Mouse (Mus musculus) urinary bladder, adult 2 months (tissue): ENCODE results near the gene Mrfap1. TPM values are rescaled to one million over a fixed set of nuclear protein-coding genes. Genes with fewer than 3 reads are reported as not detected.

Experiments
- DNase-seq: peaks from one replicate; pipeline ENCODE4 v3.0.0; 2022; ENCODE audit warnings: low spot score
- polyA plus RNA-seq: library from polyadenylated mRNA; depleted of rRNA; stranded (reverse); fragments of >200 nt; gene quantifications from 2 replicates; pipeline ENCODE4 v1.2.3, GENCODE M21; 2012; rRNA removed

Gene Mrfap1
- polyA plus RNA-seq, 1 experiment: 181 TPM

DNA sequence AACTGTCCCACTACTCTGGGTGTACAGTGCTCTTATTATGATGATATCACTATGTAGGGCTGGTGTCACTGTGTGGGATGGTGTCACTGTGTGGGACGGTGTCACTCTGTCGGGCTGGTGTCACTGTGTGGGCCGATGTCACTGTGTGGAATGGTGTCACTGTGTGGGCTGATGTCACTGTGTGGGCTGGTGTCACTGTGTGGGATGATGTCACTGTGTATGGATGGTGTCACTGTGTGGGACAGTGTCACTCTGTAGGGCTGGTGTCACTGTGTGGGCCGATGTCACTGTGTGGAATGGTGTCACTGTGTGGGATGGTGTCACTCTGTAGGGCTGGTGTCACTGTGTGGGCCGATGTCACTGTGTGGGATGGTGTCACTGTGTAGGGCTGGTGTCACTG, 10.5 kb downstream of the Mrfap1 start:
- no peak for DNase-seq

- no peak for DNase-seq
Observed at GRCm38 (mm10) chr5:36779512-36779911, 17.1 kb downstream of the Mrfap1 start.

DNA sequence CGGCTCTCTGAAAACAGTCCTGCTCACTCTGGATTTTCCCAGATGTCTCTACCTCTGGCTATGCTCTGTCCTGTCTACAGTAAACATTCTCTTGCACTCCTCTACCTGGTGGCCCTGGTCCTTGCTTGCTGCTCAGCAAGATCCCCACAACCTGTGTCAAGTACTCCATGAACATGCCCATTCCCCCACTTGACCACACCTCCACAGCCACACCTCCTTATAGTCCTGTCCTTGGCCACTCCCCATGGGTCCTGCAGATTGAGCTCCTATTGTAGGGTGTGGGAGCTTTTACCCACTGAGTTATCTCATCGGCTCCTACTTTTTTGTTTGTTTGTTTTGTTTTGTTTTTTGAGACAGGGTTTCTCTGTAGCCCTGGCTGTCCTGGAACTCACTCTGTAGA, 17.7 kb downstream of the Mrfap1 start:
- no peak for DNase-seq

- no peak for DNase-seq
Observed at GRCm38 (mm10) chr5:36777186-36777585, 19.4 kb downstream of the Mrfap1 start.

- no peak for DNase-seq
Observed at GRCm38 (mm10) chr5:36776021-36776575, 20.5 kb downstream of the Mrfap1 start.

- no peak for DNase-seq
Observed at GRCm38 (mm10) chr5:36775317-36775716, 21.3 kb downstream of the Mrfap1 start.

DNA sequence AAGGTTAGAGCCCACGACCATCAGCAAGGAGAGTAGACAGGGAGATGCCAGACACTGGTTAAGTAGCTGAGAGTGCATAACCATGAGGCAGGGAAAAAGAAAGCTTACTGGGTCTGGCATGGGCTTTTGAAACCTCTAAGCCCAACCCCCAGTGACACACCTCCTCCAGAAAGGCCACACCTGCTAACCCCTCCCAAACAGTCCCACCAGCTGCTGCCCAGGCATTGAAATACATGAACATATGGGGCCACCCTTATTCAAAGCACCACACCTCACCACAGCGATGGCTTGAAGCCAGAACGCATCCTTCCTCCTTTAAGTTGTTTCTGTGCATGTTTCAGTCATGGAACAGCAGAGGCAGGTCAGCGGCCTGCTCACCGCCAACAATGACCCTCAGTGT, 24.0 kb downstream of the Mrfap1 start:
- DNase-seq: no peak

- no peak for DNase-seq
Observed at GRCm38 (mm10) chr5:36769603-36770002, 27.0 kb downstream of the Mrfap1 start.

DNA sequence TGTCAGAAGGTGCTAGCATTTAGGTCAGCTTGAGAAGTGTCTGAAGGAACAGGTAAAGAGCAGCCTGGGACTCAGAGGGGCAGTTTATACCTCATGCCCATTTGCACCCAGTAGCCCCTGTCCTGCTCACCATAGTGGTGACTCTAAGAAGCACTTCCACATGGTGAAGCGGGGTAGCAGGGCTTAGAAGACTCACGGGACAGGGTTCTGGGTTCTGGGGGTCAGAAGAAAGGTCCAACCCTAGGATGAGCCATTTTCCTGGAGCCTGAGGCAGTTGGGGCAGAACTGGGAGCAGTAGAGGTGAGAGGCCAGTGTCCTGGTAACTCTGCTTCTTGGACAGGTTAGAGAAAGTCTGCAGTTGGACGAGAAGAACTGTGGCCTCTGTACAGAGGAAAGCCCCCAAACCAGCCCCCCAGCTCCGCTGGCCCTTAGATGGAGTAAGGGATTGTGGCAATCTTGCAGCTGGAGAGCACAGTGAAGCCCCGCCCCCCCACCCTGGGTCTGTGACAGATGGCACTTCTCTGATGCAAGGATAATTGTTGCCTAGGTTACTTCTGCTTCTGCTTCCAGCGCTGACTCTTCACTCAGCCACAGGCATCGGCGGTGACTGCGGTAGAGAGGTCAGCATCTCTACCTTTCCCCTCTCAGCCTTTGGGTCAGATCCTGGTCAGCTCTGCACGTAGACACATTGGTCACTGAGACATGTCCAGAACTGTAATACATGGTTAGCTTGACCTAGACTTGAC, 29.4 kb downstream of the Mrfap1 start:
- DNase-seq: no peak

GRCm38 (mm10) chr5:36759848-36760247, 36.7 kb downstream of the Mrfap1 start:
- no peak for DNase-seq

DNA sequence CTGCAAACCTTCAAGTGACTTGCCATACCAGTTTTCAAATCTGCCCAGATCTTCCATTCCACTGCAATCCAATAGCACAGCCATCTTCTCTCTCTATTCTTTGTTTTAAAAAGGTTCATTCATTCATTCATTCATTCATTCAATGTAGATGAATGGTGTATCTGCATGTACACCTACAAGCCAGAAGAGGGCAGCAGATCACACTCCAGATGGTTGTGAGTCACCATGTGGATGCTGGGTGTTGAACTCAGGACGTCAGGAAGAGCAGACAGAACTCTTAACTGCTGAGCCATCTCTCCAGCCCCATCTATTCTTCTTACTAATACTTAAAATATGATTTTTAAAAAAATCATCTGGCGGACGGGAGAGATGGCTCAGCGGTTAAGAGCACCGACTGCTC, 39.5 kb downstream of the Mrfap1 start:
- no peak for DNase-seq

DNA sequence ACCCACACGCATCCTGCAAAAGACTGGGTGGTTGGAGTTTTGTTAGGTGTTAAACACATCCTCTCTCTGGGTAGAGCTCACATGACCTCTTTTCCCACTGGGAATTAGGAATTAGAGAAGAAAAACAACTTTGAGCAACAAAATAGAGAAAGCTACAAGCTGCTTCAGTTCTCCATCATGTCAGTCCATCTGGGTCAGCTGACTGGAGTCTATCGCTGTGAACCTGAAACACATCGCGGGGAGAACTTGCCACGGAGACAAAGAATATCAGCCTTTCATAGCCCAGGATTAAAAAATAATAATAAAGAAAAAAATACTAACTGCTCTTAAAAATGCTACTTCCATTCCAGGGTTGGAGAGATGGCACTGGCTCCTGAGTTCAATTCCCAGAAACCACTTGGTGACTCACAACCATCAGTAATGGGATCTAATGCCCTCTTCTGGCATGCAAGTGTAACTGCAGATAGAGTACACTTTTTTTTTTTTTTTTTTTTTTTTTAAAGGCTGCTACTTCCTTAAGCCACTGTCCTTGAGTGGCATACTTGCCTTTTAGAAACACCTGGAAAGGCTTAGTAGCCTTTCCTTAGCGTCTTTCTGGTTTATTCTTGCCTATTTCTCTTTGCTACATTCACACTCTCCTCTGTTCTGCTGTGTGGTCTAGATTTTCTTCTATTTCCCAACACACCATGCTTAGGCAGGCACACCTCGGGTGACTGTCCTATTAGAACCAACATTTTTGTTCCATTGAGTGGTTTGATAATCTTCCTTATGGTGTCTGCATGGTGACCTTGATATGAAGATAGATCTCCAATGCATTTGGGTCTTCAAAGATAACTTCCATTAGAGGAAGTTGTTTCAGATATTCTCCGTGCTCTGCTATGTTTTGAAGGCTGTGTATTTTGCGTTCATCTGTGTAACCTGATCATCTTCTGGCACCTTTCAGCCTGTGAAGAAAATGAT, 46.2 kb downstream of the Mrfap1 start:
- no peak for DNase-seq

DNA sequence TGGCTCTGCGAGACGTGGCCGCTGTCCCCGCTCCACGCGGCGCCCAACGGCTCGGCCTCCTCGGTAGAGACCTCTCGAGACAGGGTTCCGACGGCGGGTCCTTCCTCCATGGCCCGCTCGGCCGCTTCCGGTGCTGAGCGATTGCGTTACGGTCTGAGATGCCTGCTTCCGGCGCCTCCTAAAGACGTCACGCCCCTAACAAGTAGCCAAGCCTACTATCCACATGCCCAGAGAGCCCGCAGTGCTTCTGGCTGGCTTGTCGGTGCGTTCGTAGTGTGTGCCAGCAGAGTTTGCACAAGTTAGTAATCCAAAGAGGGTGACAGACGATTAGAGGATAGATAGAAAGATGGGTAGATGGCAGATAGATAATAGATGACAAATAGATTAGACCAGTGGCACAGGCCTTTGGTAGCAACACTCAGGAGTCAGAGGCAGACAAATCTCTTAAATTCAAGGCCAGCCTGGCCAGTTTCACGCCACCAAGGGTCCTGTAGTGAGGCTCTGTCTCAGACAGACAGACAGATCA, 48.0 kb downstream of the Mrfap1 start, which contains the start of gene Bloc1s4:
Gene Bloc1s4, minus strand, starts transcription at position 115 of the 526 bp plus-strand sequence.
- DNase-seq: peak; percentile 88

DNA sequence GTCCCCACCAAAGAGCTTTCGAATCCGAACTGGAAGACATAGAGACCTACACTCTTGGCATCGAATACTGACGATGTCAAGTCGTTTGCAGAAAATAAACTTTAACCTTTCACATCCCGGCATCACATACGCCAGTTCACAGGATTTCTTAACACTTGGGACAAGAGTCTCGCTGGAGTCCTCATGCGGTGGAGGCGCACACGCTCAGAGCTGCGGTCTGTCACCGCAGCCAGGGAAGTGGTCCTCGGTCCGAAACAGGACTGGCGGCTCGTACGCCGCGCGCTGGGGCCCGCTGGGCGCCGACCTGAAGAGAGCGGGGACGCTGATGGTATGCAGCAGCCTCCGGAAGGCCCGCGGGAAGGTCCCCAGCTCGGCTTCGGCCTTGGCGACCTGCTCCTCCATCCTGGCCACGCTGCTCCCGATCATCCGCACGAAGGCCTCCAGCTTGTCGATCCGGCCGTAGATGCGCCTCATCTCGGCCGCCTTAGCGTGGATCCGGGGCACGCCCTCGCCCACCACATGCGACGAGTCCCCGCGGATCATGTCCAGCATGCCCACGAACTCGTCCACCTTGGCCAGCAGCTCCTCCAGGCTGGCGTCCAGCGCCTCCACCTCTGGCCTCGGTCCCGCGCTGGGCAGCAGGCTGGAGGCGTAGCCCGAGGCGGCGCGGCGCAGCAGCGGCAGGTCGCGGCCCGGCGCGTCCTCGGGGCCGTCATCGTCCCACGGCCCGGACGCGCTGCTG, 48.6 kb downstream of the Mrfap1 start:
- DNase-seq: no peak

GRCm38 (mm10) chr5:36747071-36747470, 49.5 kb downstream of the Mrfap1 start:
- no peak for DNase-seq

Other genes starting within 250 kb of the Mrfap1 start
- 22.2 and 22.5 TPM in 2 replicates for gene Tbc1d14, start 203.5 kb downstream of the Mrfap1 start, polyA plus RNA-seq
- gene D5Ertd579e, start 100.7 kb downstream of the Mrfap1 start, polyA plus RNA-seq: 27.9 and 35.3 TPM in 2 replicates
- gene Bloc1s4, start 48.1 kb downstream of the Mrfap1 start, polyA plus RNA-seq: 19.0 and 26.2 TPM in 2 replicates
- gene Man2b2, start 33.9 kb upstream of the Mrfap1 start, polyA plus RNA-seq: 42.0 and 46.6 TPM in 2 replicates
- gene Ppp2r2c, start 71.7 kb upstream of the Mrfap1 start, polyA plus RNA-seq: 0.11 and 0.12 TPM in 2 replicates
- 14.2 and 24.8 TPM in 2 replicates for gene Wfs1, start 192.4 kb upstream of the Mrfap1 start, polyA plus RNA-seq